Mouse (Mus musculus) spleen, adult 2 months (tissue): Measurements from ENCODE around the gene Sh3bgrl3. TPM values are rescaled to one million over a fixed set of nuclear protein-coding genes. Genes with fewer than 3 reads are reported as not detected.
"Not testable (repeated sequence)": the region's sequence is repeated elsewhere in the genome, so short reads cannot be mapped to it uniquely, and the experiment has no call there.

ENCODE experiments used
- DNase-seq, 2 experiments: peaks; one replicate each; pipeline versions ENCODE4 v3.0.0 to v3.0.0-alpha.2; 2012 to 2021; ENCODE audit warnings: low spot score in 2 of 2, low read depth in 1 of 2
- H3K27ac ChIP-seq: fragments of 200-500 bp; 2 replicates; pipeline ENCODE4 v1.5.1; 2012; ENCODE audit warnings: low read length, inconsistent platforms; ENCODE audit not compliant: insufficient read depth
- H3K27me3 ChIP-seq: fragments of 200-500 bp; 2 replicates; pipeline ENCODE4 v1.6.1; 2012; ENCODE audit warnings: mild to moderate bottlenecking, moderate library complexity, low read length, inconsistent platforms; ENCODE audit not compliant: control insufficient read depth, insufficient read depth
- H3K36me3 ChIP-seq: fragments of 200-500 bp; 2 replicates; pipeline ENCODE4 v1.6.1; 2012; ENCODE audit warnings: mild to moderate bottlenecking, low read length, inconsistent platforms; ENCODE audit not compliant: control insufficient read depth, insufficient read depth
- H3K4me1 ChIP-seq: fragments of 200-500 bp; 2 replicates; pipeline ENCODE4 v1.6.1; 2011; ENCODE audit warnings: inconsistent platforms; ENCODE audit not compliant: control insufficient read depth, insufficient read depth, insufficient read length
- H3K4me3 ChIP-seq: fragments of 200-500 bp; 2 replicates; pipeline ENCODE4 v1.5.1; 2011; ENCODE audit warnings: mild to moderate bottlenecking, inconsistent platforms; ENCODE audit not compliant: insufficient read depth, insufficient read length; ENCODE audit errors: extremely low read depth
- CTCF ChIP-seq: fragments of 200-500 bp; IDR thresholded peaks from 2 replicates; pipeline ENCODE4 v1.5.1; 2011; ENCODE audit warnings: mild to moderate bottlenecking, inconsistent platforms; ENCODE audit not compliant: insufficient read depth, insufficient read length, insufficient replicate concordance; ENCODE audit errors: extremely low read depth
- POLR2A ChIP-seq: fragments of 200-500 bp; IDR thresholded peaks from 2 replicates; pipeline ENCODE4 v1.6.1; 2011; ENCODE audit warnings: low read depth, low read length, inconsistent platforms
- WGBS: fragments of 180-500 bp; shearing (Covaris S2); methylation state at CpG from one replicate; pipeline ENCODE4 v1.1.7; 2018; 5-methylcytosine and 5-hydroxymethylcytosine counted together
- polyA plus RNA-seq: library from polyadenylated mRNA; depleted of rRNA; stranded (reverse); fragments of >200 nt; gene quantifications from 2 replicates; pipeline ENCODE4 v1.2.3, GENCODE M21; 2012

The Sh3bgrl3 gene
- polyA plus RNA-seq, 1 experiment = 1,465 TPM

GRCm38 (mm10) chr4:134149389-134149788 is 20.8 kb upstream of the Sh3bgrl3 start:
- H3K27ac ChIP-seq = no peak overlapping the region
- TF ChIP-seq CTCF = no peak
- TF ChIP-seq POLR2A = no peak
- no peak for DNase-seq
- H3K27me3 ChIP-seq = no peaks in the 10 kb centered on the region
- 74% methylated on average over 4 of the region's 4 CpGs for WGBS
- H3K4me3 ChIP-seq = no peak overlapping the region
- no peaks in the 10 kb centered on the region for H3K4me1 ChIP-seq
- H3K36me3 ChIP-seq = peaks cover 6% of the 10 kb centered on the region

- not testable (repeated sequence) for H3K27ac ChIP-seq, DNase-seq, H3K4me3 ChIP-seq, H3K4me1 ChIP-seq, H3K36me3 ChIP-seq, H3K27me3 ChIP-seq
- 94% methylated on average over 5 of the region's 5 CpGs for WGBS
These were observed 15.7 kb upstream of the Sh3bgrl3 start for GRCm38 (mm10) chr4:134144297-134144696.

- no peak overlapping the region for H3K4me3 ChIP-seq
- no peaks in the 10 kb centered on the region for H3K27me3 ChIP-seq
- no peak for DNase-seq
- no peaks in the 10 kb centered on the region; the same call in 1 of the 2 replicates for H3K36me3 ChIP-seq
- H3K4me1 ChIP-seq = no peaks in the 10 kb centered on the region
- 89% methylated on average over 2 of the region's 2 CpGs for WGBS
- H3K27ac ChIP-seq = no peak overlapping the region
- TF ChIP-seq CTCF = no peak
- TF ChIP-seq POLR2A = no peak
These were observed 10.3 kb upstream of the Sh3bgrl3 start for GRCm38 (mm10) chr4:134138857-134139256.

- 69% methylated on average over 3 of the region's 3 CpGs for WGBS
- DNase-seq = no peak
- H3K27ac ChIP-seq = no peak overlapping the region
- no peaks in the 10 kb centered on the region; the same call in 1 of the 2 replicates for H3K36me3 ChIP-seq
- no peaks in the 10 kb centered on the region for H3K27me3 ChIP-seq
- H3K4me1 ChIP-seq = no peaks in the 10 kb centered on the region
- TF ChIP-seq CTCF = no peak
- no peak for TF ChIP-seq POLR2A
- no peak overlapping the region for H3K4me3 ChIP-seq
These were observed 7.8 kb upstream of the Sh3bgrl3 start for GRCm38 (mm10) chr4:134136280-134136926.

- Histone ChIP-seq H3K4me3 (no peak overlapping the region), H3K36me3 (peaks cover under 1% of the 10 kb centered on the region), H3K27ac (no peak overlapping the region), H3K27me3 (no peaks in the 10 kb centered on the region), H3K4me1 (peaks cover 6% of the 10 kb centered on the region; the same call in 1 of the 2 replicates)
- 92% methylated on average over 8 of the region's 8 CpGs for WGBS
- DNase-seq = no peak
- TF ChIP-seq POLR2A = no peak
- no peak for TF ChIP-seq CTCF
These were observed 4.0 kb upstream of the Sh3bgrl3 start for GRCm38 (mm10) chr4:134132519-134133095.

- 84% methylated on average over 3 of the region's 3 CpGs for WGBS
- Histone ChIP-seq H3K4me1 (peaks cover 11% of the 10 kb centered on the region; the same call in 1 of the 2 replicates), H3K4me3 (no peak overlapping the region), H3K27me3 (no peaks in the 10 kb centered on the region), H3K27ac (no peak overlapping the region), H3K36me3 (peaks cover 5% of the 10 kb centered on the region)
- no peak for TF ChIP-seq CTCF
- TF ChIP-seq POLR2A = no peak
- no peak for DNase-seq
These were observed 3.5 kb upstream of the Sh3bgrl3 start for GRCm38 (mm10) chr4:134132117-134132516.

- Histone ChIP-seq H3K36me3 (peaks cover 17% of the 10 kb centered on the region), H3K4me1 (peaks cover 18% of the 10 kb centered on the region), H3K27ac (peak overlapping the region; percentile 94), H3K27me3 (no peaks in the 10 kb centered on the region), H3K4me3 (peak overlapping the region; percentile 74; the same call in 1 of the 2 replicates)
- WGBS = 10% methylated on average over 6 of the region's 6 CpGs
- TF ChIP-seq POLR2A = peak; percentile 24; the same call in 1 of the 2 replicates
- TF ChIP-seq CTCF = no peak
- DNase-seq = peak in 1 of 2 experiments; percentile 46
These were observed 893 bp upstream of the Sh3bgrl3 start for GRCm38 (mm10) chr4:134129482-134129881.
